Mouse (Mus musculus): ENCODE data around the gene Gm10073. TPM values are rescaled to one million over a fixed set of nuclear protein-coding genes. Genes with fewer than 3 reads are reported as not detected.
"Not testable (repeated sequence)": the region's sequence is repeated elsewhere in the genome, so short reads cannot be mapped to it uniquely, and the experiment has no call there.

The Gm10073 gene
- total and polyA plus RNA-seq, 2 experiments from 2014 or later = 6.5 to 70.8 TPM

DNA sequence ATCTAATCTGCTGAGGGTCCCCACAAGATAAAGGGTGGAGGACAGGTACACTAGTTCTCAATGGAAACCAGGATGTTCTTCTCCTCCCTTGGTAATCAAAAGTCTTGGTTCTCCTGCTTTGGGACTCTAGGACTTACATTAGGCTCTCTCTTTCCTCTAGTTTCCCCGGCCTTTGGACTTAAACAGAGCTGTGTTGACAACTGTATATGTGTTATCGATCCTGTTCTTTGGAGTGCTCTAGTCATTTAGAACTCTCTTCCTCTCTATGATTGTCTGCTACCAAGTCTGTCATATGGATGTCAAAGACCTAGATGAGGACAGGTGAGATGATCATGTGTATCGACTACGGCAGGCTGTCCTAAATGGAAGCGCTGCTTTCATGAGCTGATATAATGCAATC is 23.8 kb upstream of the Gm10073 start:
- Histone ChIP-seq H3K9ac (replicated peaks; ENCODE audit: low read depth, low read length) (no peak overlapping the region), H3K27me3 (ENCODE audit: control insufficient read depth, insufficient read depth, low read length) (peaks cover 4% of the 10 kb centered on the region; the same call in 1 of the 2 replicates), H3K36me3 (replicated peaks; ENCODE audit: control insufficient read depth, insufficient read depth, low read length) (no peaks in the 10 kb centered on the region), H3K4me3 (ENCODE audit: low read depth, low read length) (no peak overlapping the region), H3K4me2 (ENCODE audit: low read depth, low read length) (no peak overlapping the region), H3K27ac (ENCODE audit: low read depth) (no peak overlapping the region), H3K4me1 (ENCODE audit: control insufficient read depth, insufficient read depth) (no peaks in the 10 kb centered on the region), H3K9me3 (replicated peaks; ENCODE audit: control insufficient read depth, low read length) (no peaks in the 10 kb centered on the region)
- 88% methylated on average over 5 of the region's 5 CpGs for WGBS
- no peak for DNase-seq (ENCODE audit: low spot score)
- TF ChIP-seq EP300 (IDR thresholded peaks at IDR 0.05; ENCODE audit: low read depth) (no peak), CTCF (IDR thresholded peaks at IDR 0.05; ENCODE audit: low read depth) (no peak)
- ATAC-seq (ENCODE audit: insufficient read depth, low read depth) = no peak

DNA sequence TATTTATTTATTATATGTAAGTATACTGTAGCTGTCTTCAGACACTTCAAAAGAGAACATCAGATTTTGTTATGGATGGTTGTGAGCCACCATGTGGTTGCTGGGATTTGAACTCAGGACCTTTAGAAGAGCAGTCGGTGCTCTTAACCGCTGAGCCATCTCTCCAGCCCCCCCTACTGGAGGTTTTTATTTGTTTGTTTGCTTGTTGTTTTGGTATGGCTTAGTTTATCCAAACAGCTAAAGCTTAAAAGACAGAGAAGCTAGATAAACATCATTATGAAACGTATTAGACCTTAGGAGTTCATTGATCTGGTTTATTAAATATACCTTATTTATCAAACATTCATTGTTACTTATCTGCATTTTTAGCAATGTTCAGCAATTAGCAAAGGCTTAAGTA is 22.4 kb upstream of the Gm10073 start:
- ATAC-seq (ENCODE audit: insufficient read depth, low read depth) = not testable (repeated sequence)

DNA sequence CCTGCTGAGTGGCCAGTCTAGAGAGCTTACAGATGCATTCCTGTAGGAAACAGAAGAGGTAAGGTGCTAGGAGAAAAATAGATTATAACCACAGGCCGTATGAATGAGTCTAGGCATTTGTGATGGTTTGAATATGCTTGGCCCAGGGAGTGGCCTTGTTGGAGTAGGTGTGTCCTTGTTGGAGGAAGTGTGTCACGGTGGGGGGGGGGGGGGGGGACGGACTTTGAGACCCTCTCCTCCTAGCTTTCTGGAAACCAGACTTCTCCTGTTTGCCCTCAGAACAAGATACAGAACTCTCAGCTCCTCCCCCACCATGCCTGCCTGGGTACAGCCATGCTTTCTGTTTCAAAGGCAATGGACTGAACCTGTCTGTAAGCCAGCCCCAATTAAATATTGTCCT is 19.2 kb upstream of the Gm10073 start:
- no peak overlapping the region for H3K4me2 ChIP-seq (ENCODE audit: low read depth, low read length)
- H3K27me3 ChIP-seq (ENCODE audit: control insufficient read depth, insufficient read depth, low read length) = no peaks in the 10 kb centered on the region
- no peaks in the 10 kb centered on the region for H3K36me3 ChIP-seq (replicated peaks; ENCODE audit: control insufficient read depth, insufficient read depth, low read length)
- WGBS = 69% methylated on average over 1 of the region's 3 CpGs
- ATAC-seq (ENCODE audit: insufficient read depth, low read depth) (no peak), DNase-seq (ENCODE audit: low spot score) (no peak)
- no peak overlapping the region for H3K4me3 ChIP-seq (ENCODE audit: low read depth, low read length)
- no peaks in the 10 kb centered on the region for H3K9me3 ChIP-seq (replicated peaks; ENCODE audit: control insufficient read depth, low read length)
- H3K9ac ChIP-seq (replicated peaks; ENCODE audit: low read depth, low read length) = no peak overlapping the region
- no peaks in the 10 kb centered on the region for H3K4me1 ChIP-seq (ENCODE audit: control insufficient read depth, insufficient read depth)
- TF ChIP-seq CTCF (IDR thresholded peaks at IDR 0.05; ENCODE audit: low read depth) (no peak), EP300 (IDR thresholded peaks at IDR 0.05; ENCODE audit: low read depth) (no peak)
- no peak overlapping the region for H3K27ac ChIP-seq (ENCODE audit: low read depth)

More for the DNA sequence above, 22.4 kb upstream of the Gm10073 start:
- DNase-seq (ENCODE audit: low spot score); H3K4me1 ChIP-seq (ENCODE audit: control insufficient read depth, insufficient read depth); H3K4me2 ChIP-seq (ENCODE audit: low read depth, low read length); H3K36me3 ChIP-seq (replicated peaks; ENCODE audit: control insufficient read depth, insufficient read depth, low read length); H3K9me3 ChIP-seq (replicated peaks; ENCODE audit: control insufficient read depth, low read length); H3K9ac ChIP-seq (replicated peaks; ENCODE audit: low read depth, low read length); H3K27me3 ChIP-seq (ENCODE audit: control insufficient read depth, insufficient read depth, low read length); H3K4me3 ChIP-seq (ENCODE audit: low read depth, low read length); H3K27ac ChIP-seq (ENCODE audit: low read depth): not testable (repeated sequence)
- WGBS = 93% methylated on average over 3 of the region's 3 CpGs

DNA sequence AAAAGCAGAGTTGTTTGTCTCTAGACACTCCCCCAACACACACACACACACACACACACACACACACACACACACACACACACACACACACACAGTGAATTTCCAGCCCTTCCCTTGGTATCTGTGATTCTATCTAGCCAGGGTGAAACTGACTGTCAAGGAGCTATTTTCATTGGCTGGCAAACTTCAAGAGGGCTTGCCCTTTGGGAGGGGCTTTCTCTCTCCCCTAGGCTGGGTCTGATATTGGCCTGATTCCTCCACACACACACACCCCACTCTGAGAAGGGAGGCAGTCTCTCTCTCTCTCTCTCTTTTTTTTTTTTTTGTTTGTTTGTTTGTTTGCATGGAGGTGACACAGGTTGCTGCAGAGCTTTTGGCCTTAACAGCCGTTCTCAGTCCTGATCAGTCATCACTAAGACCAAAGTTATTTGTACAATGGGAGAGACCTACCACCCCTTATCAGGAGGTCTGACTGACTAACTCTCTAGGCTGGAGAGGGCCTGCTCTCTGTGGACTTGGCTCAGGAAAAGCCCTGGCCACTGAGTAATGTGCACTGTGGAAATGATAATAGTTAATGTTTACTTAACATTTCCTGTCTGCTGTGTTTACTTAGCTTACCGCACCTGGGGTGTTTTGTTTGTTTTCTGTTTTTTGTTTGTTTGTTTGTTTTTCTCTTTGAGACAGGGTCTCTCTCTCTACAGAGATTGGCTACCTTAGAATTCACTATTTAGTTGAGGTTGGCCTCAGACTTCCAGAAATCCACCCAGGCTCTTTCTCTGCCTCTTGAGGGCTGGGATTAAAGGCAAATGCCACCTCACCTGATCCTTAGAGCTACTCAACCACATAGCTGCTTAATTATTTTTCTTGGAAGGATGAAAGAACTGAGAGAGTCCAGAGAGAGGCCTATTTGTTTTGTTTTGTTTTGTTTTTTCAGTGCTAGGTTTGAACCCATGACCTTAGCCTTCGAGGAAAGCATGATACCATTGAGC is 15.5 kb upstream of the Gm10073 start:
- no peak overlapping the region for H3K4me3 ChIP-seq (ENCODE audit: low read depth, low read length)
- WGBS = 27% methylated on average over 3 of the region's 3 CpGs
- no peaks in the 10 kb centered on the region for H3K36me3 ChIP-seq (replicated peaks; ENCODE audit: control insufficient read depth, insufficient read depth, low read length)
- H3K27me3 ChIP-seq (ENCODE audit: control insufficient read depth, insufficient read depth, low read length) = no peaks in the 10 kb centered on the region; the same call in 1 of the 2 replicates
- TF ChIP-seq EP300 (IDR thresholded peaks at IDR 0.05; ENCODE audit: low read depth) = no peak
- no peak for TF ChIP-seq CTCF (IDR thresholded peaks at IDR 0.05; ENCODE audit: low read depth)
- ATAC-seq (ENCODE audit: insufficient read depth, low read depth) (no peak), DNase-seq (ENCODE audit: low spot score) (no peak)
- no peaks in the 10 kb centered on the region for H3K9me3 ChIP-seq (replicated peaks; ENCODE audit: control insufficient read depth, low read length)
- no peaks in the 10 kb centered on the region for H3K4me1 ChIP-seq (ENCODE audit: control insufficient read depth, insufficient read depth)
- H3K4me2 ChIP-seq (ENCODE audit: low read depth, low read length) = no peak overlapping the region
- no peak overlapping the region for H3K9ac ChIP-seq (replicated peaks; ENCODE audit: low read depth, low read length)
- no peak overlapping the region for H3K27ac ChIP-seq (ENCODE audit: low read depth)

DNA sequence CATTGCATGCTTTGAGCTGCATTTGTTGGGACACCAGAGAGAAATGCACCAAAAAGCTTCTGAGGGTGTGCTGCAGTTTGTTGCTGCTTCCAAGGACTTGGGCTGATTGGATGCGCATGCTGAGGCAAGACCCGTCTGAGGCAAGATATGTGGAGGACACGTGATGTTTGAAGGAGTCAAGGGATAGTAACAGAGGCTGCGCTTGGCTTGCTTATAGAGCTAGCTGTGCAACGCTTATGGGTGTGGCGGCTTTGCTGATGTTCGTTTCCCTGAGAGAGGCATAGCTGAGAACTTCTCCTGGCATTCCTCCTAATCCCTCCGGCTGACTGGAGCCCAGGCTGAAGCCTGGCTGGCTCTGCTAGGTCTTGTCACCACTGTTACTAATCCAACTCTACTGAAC is 13.6 kb upstream of the Gm10073 start:
- Histone ChIP-seq H3K9ac (replicated peaks; ENCODE audit: low read depth, low read length) (no peak overlapping the region), H3K36me3 (replicated peaks; ENCODE audit: control insufficient read depth, insufficient read depth, low read length) (no peaks in the 10 kb centered on the region), H3K27me3 (ENCODE audit: control insufficient read depth, insufficient read depth, low read length) (no peaks in the 10 kb centered on the region; the same call in 1 of the 2 replicates), H3K4me1 (ENCODE audit: control insufficient read depth, insufficient read depth) (no peaks in the 10 kb centered on the region), H3K27ac (ENCODE audit: low read depth) (no peak overlapping the region), H3K4me3 (ENCODE audit: low read depth, low read length) (no peak overlapping the region), H3K9me3 (replicated peaks; ENCODE audit: control insufficient read depth, low read length) (no peaks in the 10 kb centered on the region), H3K4me2 (ENCODE audit: low read depth, low read length) (no peak overlapping the region)
- no peak for TF ChIP-seq EP300 (IDR thresholded peaks at IDR 0.05; ENCODE audit: low read depth)
- no peak for TF ChIP-seq CTCF (IDR thresholded peaks at IDR 0.05; ENCODE audit: low read depth)
- 74% methylated on average over 8 of the region's 8 CpGs for WGBS
- ATAC-seq (ENCODE audit: insufficient read depth, low read depth) (no peak), DNase-seq (ENCODE audit: low spot score) (no peak)
